ENCODE assay signal across 20 mouse cellular contexts in the genomic region with DNA sequence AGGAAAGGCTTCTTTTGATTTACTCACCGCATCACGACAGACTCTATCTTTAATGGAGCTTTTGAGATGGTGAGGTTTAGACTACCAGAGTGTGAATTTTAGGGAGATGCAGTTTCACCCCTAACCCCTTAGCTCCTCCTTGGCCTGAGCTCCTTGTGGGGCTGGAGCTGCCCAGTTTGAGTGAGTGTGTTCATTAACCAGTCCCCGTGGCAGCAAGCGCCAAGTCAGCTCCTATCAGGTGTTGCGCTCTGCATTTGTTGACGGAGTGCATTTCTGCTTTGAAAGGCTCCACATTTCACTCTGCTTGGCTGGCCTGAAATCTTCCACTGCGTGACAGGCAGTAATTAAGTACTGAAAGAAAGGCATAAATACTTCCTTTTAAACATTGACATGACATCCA.
DNase-seq lines count a peak whose midpoint lies in the region; ATAC-seq and TF ChIP-seq lines count a peak whose summit lies in the region.
"Had no signal": no experiment of that assay in that cellular context is flagged by ENCODE, and none has a peak within 500 bp of the region (broad histone marks: within the 10 kb centered on the region; RNA-seq: fewer than 3 reads in every experiment).

No protein-coding gene starts in this region.

- H3K9me3 ChIP-seq in forebrain, embryonic 11.5 days (ENCODE audit: control insufficient read depth, low read length): no peaks in the 10 kb centered on the region
- no peaks in the 10 kb centered on the region for H3K9me3 ChIP-seq in forebrain, embryonic 10.5 days
- H3K9me3 ChIP-seq in forebrain, postnatal 0 days (ENCODE audit: low read length): no peaks in the 10 kb centered on the region
- H3K9me3 ChIP-seq in kidney, embryonic 16.5 days (ENCODE audit: low read length): no peaks in the 10 kb centered on the region
- H3K9me3 ChIP-seq: embryonic facial prominence, embryonic 12.5 days; heart, embryonic 10.5 days; hindbrain, embryonic 10.5 days; midbrain, embryonic 12.5 days had no signal

- DNase-seq in forebrain, embryonic 11.5 days (ENCODE audit: low spot score): peak; percentile 53
- no peak for DNase-seq in forebrain, embryonic 10.5 days (ENCODE audit: extremely low spot score, low spot score)
- DNase-seq in brain, embryonic 14.5 days (ENCODE audit: low read depth): peak; percentile 82
- DNase-seq in forebrain, postnatal 0 days: no peak
- DNase-seq in ovary, postnatal 36 days (ENCODE audit: low spot score): no peak
- no peak for DNase-seq in spleen, adult 18-20 months
- no peak for DNase-seq in lung, postnatal 10 days
- DNase-seq: cerebellum, postnatal 14 days; gastrocnemius, postnatal 10 days; layer of hippocampus, postnatal 36 days; lung, postnatal 14 days had no signal

- no peak overlapping the region for H3K9ac ChIP-seq in forebrain, embryonic 11.5 days (ENCODE audit: low read length)
- 0 out of 2 replicates have a peak overlapping the region, but pooled peaks have one; percentile 0 for H3K9ac ChIP-seq in forebrain, postnatal 0 days
- no peak overlapping the region for H3K9ac ChIP-seq in kidney, embryonic 16.5 days (replicated peaks; ENCODE audit: low read length)
- H3K9ac ChIP-seq: embryonic facial prominence, embryonic 12.5 days; liver, embryonic 14.5 days; midbrain, embryonic 12.5 days had no signal

- peaks cover 16% of the 10 kb centered on the region for H3K27me3 ChIP-seq in forebrain, embryonic 11.5 days (ENCODE audit: control insufficient read depth, insufficient read depth, low read length)
- peaks cover 93% of the 10 kb centered on the region for H3K27me3 ChIP-seq in forebrain, embryonic 10.5 days (ENCODE audit: poor library complexity, severe bottlenecking)
- H3K27me3 ChIP-seq in forebrain, postnatal 0 days (ENCODE audit: insufficient read depth, low read length): no peaks in the 10 kb centered on the region; the same call in 1 of the 2 replicates
- peaks cover 15% of the 10 kb centered on the region for H3K27me3 ChIP-seq in kidney, embryonic 16.5 days (ENCODE audit: insufficient read depth, low read length)
- H3K27me3 ChIP-seq: CH12.LX had no signal

- no peak overlapping the region for H3K27ac ChIP-seq in forebrain, embryonic 11.5 days (ENCODE audit: low read depth, low read length)
- H3K27ac ChIP-seq in forebrain, embryonic 10.5 days: no peak overlapping the region
- H3K27ac ChIP-seq in forebrain, postnatal 0 days (ENCODE audit: low read depth, low read length): peak overlapping the region; percentile 58
- H3K27ac ChIP-seq in kidney, embryonic 16.5 days (ENCODE audit: low read length): no peak overlapping the region
- H3K27ac ChIP-seq: embryonic facial prominence, embryonic 12.5 days; heart, embryonic 10.5 days; hindbrain, embryonic 10.5 days; liver, embryonic 14.5 days; midbrain, embryonic 12.5 days had no signal

- H3K4me2 ChIP-seq in forebrain, embryonic 11.5 days (ENCODE audit: low read depth, low read length, severe bottlenecking): no peak overlapping the region
- H3K4me2 ChIP-seq in forebrain, postnatal 0 days (ENCODE audit: low read depth): no peak overlapping the region
- no peak overlapping the region for H3K4me2 ChIP-seq in kidney, embryonic 16.5 days (replicated peaks; ENCODE audit: low read depth, low read length)
- H3K4me2 ChIP-seq: embryonic facial prominence, embryonic 12.5 days; midbrain, embryonic 12.5 days had no signal

- no peaks in the 10 kb centered on the region for H3K36me3 ChIP-seq in forebrain, embryonic 11.5 days (ENCODE audit: control insufficient read depth, insufficient read depth, low read length)
- no peaks in the 10 kb centered on the region for H3K36me3 ChIP-seq in forebrain, embryonic 10.5 days (replicated peaks)
- H3K36me3 ChIP-seq in forebrain, postnatal 0 days (ENCODE audit: insufficient read depth): no peaks in the 10 kb centered on the region
- no peaks in the 10 kb centered on the region for H3K36me3 ChIP-seq in kidney, embryonic 16.5 days (ENCODE audit: insufficient read depth, low read length)
- H3K36me3 ChIP-seq: embryonic facial prominence, embryonic 12.5 days; heart, embryonic 10.5 days; hindbrain, embryonic 10.5 days; midbrain, embryonic 12.5 days had no signal

- ATAC-seq in forebrain, embryonic 11.5 days (replicated peaks; ENCODE audit: low FRiP score): 0 out of 2 replicates have a peak, but pooled peaks have one; percentile 31
- ATAC-seq in forebrain, postnatal 0 days: no peak
- peak; percentile 83 for ATAC-seq in kidney, embryonic 16.5 days (ENCODE audit: low FRiP score, low TSS enrichment)
- ATAC-seq: intestine, postnatal 0 days had no signal

- no peak for TF ChIP-seq CTCF in brain, embryonic 14.5 days (IDR thresholded peaks at IDR 0.05; ENCODE audit: borderline replicate concordance, extremely low read depth, insufficient read depth, insufficient read length)
- TF ChIP-seq CTCF in forebrain, postnatal 0 days (IDR thresholded peaks at IDR 0.05; ENCODE audit: low read depth): no peak

- H3K4me1 ChIP-seq in forebrain, embryonic 11.5 days (replicated peaks; ENCODE audit: control insufficient read depth, insufficient read depth, low read length): peaks cover 15% of the 10 kb centered on the region
- H3K4me1 ChIP-seq in forebrain, embryonic 10.5 days: peaks cover 57% of the 10 kb centered on the region
- H3K4me1 ChIP-seq in forebrain, postnatal 0 days (ENCODE audit: insufficient read depth): peaks cover 10% of the 10 kb centered on the region; the same call in 1 of the 2 replicates
- H3K4me1 ChIP-seq in kidney, embryonic 16.5 days (ENCODE audit: insufficient read depth, low read length): peaks cover 4% of the 10 kb centered on the region; the same call in 1 of the 2 replicates

- 24% methylated on average over 7 of the region's 7 CpGs for WGBS in forebrain, embryonic 11.5 days
- WGBS in forebrain, embryonic 10.5 days: 33% methylated on average over 7 of the region's 7 CpGs
- WGBS in forebrain, postnatal 0 days: 16% methylated on average over 7 of the region's 7 CpGs
- 30% methylated on average over 7 of the region's 7 CpGs for WGBS in kidney, embryonic 16.5 days

- no peak for TF ChIP-seq POLR2A in brain, embryonic 14.5 days (IDR thresholded peaks at IDR 0.05; ENCODE audit: borderline replicate concordance, extremely low read depth, insufficient read depth, insufficient read length, poor library complexity, severe bottlenecking)

- no peak overlapping the region for H3K4me3 ChIP-seq in forebrain, embryonic 11.5 days (ENCODE audit: low read depth, low read length)
- no peak overlapping the region for H3K4me3 ChIP-seq in forebrain, embryonic 10.5 days
- H3K4me3 ChIP-seq in forebrain, postnatal 0 days (ENCODE audit: low read depth, low read length): no peak overlapping the region
- H3K4me3 ChIP-seq in kidney, embryonic 16.5 days (ENCODE audit: low read length): no peak overlapping the region
- H3K4me3 ChIP-seq: embryonic facial prominence, embryonic 12.5 days; hindbrain, embryonic 10.5 days; midbrain, embryonic 12.5 days; myocyte had no signal

Comparison
In these comparisons a context has a peak if more than half of its experiments do, and no peak if none do; other contexts are left out.
1. DNase-seq: peak in forebrain, embryonic 11.5 days (single experiment) and brain, embryonic 14.5 days (single experiment); none in forebrain, embryonic 10.5 days (single experiment), forebrain, postnatal 0 days (single experiment), ovary, postnatal 36 days (single experiment), spleen, adult 18-20 months (0 of 2) and lung, postnatal 10 days (single experiment).